Mouse (Mus musculus) liver, postnatal 0 days (tissue): Measurements from ENCODE around the gene 4931409K22Rik.

Experiments
- CTCF ChIP-seq: sonication (generic); IDR thresholded peaks from 2 replicates; pipeline ENCODE4 v1.5.1; 2016; ENCODE audit warnings: antibody characterized with exemption, low read depth
- EP300 ChIP-seq: IDR thresholded peaks from 2 replicates; pipeline ENCODE4 v1.6.1; 2016; ENCODE audit warnings: antibody characterized with exemption, low read depth, mild to moderate bottlenecking

GRCm38 (mm10) chr5:24537618-24538017 lies 19.0 kb downstream of the 4931409K22Rik start:
- TF ChIP-seq CTCF (no peak), EP300 (no peak)
